Mouse (Mus musculus) erythroblast, embryonic 14.5 days (primary cell): Measurements from ENCODE around the gene Hist1h2ac.

Experiments
- GATA1 ChIP-seq: IDR thresholded peaks from 2 replicates; pipeline ENCODE4 v1.6.1; 2012; ENCODE audit warnings: low read length, inconsistent platforms, mixed read lengths
- TAL1 ChIP-seq: IDR thresholded peaks from 3 replicates; pipeline ENCODE4 v1.6.1; 2012; ENCODE audit warnings: low read length, inconsistent platforms, mixed read lengths

GRCm38 (mm10) chr13:23716261-23717042 lies 32.7 kb upstream of the Hist1h2ac start:
- TF ChIP-seq TAL1: no peak
- no peak for TF ChIP-seq GATA1
